Mouse (Mus musculus): ENCODE results near the gene Cblb. TPM values are rescaled to one million over a fixed set of nuclear protein-coding genes. Genes with fewer than 3 reads are reported as not detected.

Cblb gene
- polyA plus RNA-seq, 1 experiment from 2014 or later: 15.3 TPM

DNA sequence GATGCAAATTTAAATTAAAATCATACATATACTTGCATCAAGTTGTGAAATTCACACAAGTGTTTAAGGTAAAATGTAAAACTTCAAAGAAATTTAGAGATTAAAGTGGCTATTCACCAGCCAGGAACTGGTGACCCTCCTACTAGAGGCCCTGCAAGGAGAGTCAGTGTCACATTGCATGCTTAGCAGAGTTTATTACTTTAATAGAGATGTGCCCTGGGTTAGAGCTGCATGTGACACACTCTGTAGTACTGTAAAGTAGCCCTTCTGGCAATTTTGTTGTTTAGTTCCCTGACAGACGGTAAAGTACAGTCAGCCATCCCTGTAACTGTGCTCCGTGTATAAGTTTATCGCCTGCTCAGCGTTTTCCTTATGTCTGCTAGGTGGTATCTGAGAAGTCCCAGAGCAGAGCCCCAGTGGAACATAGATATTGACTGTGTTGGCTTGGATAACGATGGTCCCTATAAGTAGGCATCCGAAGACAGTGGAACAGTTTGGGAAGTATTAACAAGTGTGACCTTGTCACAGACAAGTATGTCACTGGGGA lies 129.0 kb downstream of the Cblb start:
- no peak overlapping the region for H3K9ac ChIP-seq (replicated peaks; ENCODE audit: low read length)
- H3K4me1 ChIP-seq (ENCODE audit: insufficient read depth, low read length): no peaks in the 10 kb centered on the region
- no peak overlapping the region for H3K4me2 ChIP-seq (replicated peaks; ENCODE audit: low read depth, low read length)
- no peak overlapping the region for H3K27ac ChIP-seq (ENCODE audit: low read length)
- no peaks in the 10 kb centered on the region for H3K9me3 ChIP-seq (ENCODE audit: low read length)
- peaks cover 16% of the 10 kb centered on the region; the same call in 1 of the 2 replicates for H3K36me3 ChIP-seq (ENCODE audit: insufficient read depth, low read length)
- ATAC-seq (ENCODE audit: low FRiP score, low TSS enrichment): no peak
- 80% methylated on average over 6 of the region's 6 CpGs for WGBS
- H3K27me3 ChIP-seq (ENCODE audit: insufficient read depth, low read length): no peaks in the 10 kb centered on the region
- no peak overlapping the region for H3K4me3 ChIP-seq (ENCODE audit: low read length)

DNA sequence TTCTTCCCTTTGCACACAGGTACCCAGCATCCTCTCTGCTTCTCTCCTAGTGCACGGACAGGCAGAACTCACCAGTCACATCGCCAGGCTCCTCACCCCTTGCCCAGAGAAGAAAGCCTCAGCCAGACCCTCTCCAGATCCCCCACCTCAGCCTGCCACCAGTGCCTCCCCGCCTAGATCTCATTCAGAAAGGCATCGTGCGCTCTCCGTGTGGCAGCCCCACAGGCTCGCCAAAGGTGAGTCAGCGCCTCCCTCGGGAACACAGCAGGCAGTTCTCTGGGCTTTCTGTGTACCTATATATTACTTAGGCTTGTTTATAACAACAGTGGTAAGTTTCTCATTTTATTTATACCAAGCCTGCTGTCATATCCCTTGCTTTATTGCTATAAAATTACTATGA lies 133.2 kb downstream of the Cblb start:
- WGBS: 86% methylated on average over 9 of the region's 9 CpGs
- Histone ChIP-seq H3K4me3 (ENCODE audit: low read length) (no peak overlapping the region), H3K36me3 (ENCODE audit: insufficient read depth, low read length) (peaks cover 28% of the 10 kb centered on the region), H3K4me1 (ENCODE audit: insufficient read depth, low read length) (no peaks in the 10 kb centered on the region), H3K27ac (ENCODE audit: low read length) (no peak overlapping the region), H3K27me3 (ENCODE audit: insufficient read depth, low read length) (no peaks in the 10 kb centered on the region), H3K9me3 (ENCODE audit: low read length) (no peaks in the 10 kb centered on the region), H3K9ac (replicated peaks; ENCODE audit: low read length) (no peak overlapping the region), H3K4me2 (replicated peaks; ENCODE audit: low read depth, low read length) (no peak overlapping the region)
- no peak for ATAC-seq (ENCODE audit: low FRiP score, low TSS enrichment)

DNA sequence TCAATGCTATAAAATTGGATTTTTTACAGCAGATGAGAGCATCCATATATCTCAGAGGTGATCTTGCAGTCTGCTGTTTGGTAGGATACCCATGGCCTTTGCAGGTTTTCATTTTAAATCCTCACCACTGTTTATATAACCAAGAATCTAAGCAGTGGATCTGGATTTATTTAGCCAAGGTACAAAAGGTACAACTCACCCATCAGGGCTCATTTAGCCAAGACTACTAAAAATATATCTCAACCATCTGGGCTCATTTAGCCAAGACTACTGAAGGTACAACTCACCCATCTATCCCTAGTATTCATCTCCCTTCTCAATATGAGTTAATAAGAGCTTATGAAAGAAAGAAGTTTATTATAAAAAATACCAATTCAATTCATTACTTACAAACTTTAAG lies 142.2 kb downstream of the Cblb start:
- no peak for ATAC-seq (ENCODE audit: low FRiP score, low TSS enrichment)
- H3K36me3 ChIP-seq (ENCODE audit: insufficient read depth, low read length): peaks cover 17% of the 10 kb centered on the region
- no peaks in the 10 kb centered on the region for H3K4me1 ChIP-seq (ENCODE audit: insufficient read depth, low read length)
- no peak overlapping the region for H3K4me2 ChIP-seq (replicated peaks; ENCODE audit: low read depth, low read length)
- no peak overlapping the region for H3K9ac ChIP-seq (replicated peaks; ENCODE audit: low read length)
- H3K9me3 ChIP-seq (ENCODE audit: low read length): no peaks in the 10 kb centered on the region
- no peak overlapping the region for H3K27ac ChIP-seq (ENCODE audit: low read length)
- H3K27me3 ChIP-seq (ENCODE audit: insufficient read depth, low read length): no peaks in the 10 kb centered on the region
- no peak overlapping the region for H3K4me3 ChIP-seq (ENCODE audit: low read length)

DNA sequence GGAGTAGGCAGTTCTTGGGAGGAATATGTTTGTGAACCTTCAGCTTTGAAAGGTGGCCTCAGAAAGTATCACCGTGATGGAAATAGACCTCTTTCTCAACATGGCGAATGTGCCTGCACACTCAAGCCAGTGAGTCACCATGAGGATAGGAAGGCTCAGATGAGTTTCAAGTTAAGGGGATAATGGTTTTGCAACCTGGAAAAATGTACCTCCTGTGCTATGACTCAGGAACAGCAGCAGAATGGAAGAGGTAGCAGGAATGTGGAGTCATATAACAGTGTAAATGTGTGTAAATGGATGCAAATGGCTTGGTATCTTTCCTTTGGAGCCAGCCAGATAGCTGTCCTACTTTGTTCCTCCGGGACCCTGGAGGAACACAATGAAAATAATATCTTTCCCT lies 148.8 kb downstream of the Cblb start:
- Histone ChIP-seq H3K9ac (replicated peaks; ENCODE audit: low read length) (no peak overlapping the region), H3K27ac (ENCODE audit: low read length) (no peak overlapping the region), H3K27me3 (ENCODE audit: insufficient read depth, low read length) (no peaks in the 10 kb centered on the region), H3K4me1 (ENCODE audit: insufficient read depth, low read length) (no peaks in the 10 kb centered on the region), H3K36me3 (ENCODE audit: insufficient read depth, low read length) (peaks cover 10% of the 10 kb centered on the region), H3K4me2 (replicated peaks; ENCODE audit: low read depth, low read length) (no peak overlapping the region), H3K9me3 (ENCODE audit: low read length) (no peaks in the 10 kb centered on the region), H3K4me3 (ENCODE audit: low read length) (no peak overlapping the region)
- ATAC-seq (ENCODE audit: low FRiP score, low TSS enrichment): no peak
- WGBS: 95% methylated on average over 3 of the region's 3 CpGs

DNA sequence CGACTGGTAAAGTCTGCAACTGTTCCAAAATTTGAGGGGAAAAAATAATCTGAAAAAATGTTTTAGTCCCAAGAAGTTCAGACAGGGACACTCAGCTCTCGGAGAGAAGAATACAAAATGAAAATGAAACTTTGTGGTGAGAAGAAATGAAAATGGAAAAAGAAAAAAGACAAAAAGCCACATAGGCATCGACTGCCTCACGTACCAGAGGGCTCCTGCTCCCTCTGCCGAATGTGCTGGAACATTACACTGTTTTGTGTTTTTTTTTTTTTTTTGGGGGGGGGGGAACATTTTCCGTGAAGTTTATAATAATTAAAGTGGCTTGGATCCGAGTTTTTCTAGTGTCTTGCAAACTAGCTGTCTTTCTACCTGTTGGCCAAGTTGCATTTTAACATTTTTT lies 151.0 kb downstream of the Cblb start:
- ATAC-seq (ENCODE audit: low FRiP score, low TSS enrichment): no peak
- 89% methylated on average over 7 of the region's 7 CpGs for WGBS
- H3K4me3 ChIP-seq (ENCODE audit: low read length): no peak overlapping the region
- H3K27me3 ChIP-seq (ENCODE audit: insufficient read depth, low read length): no peaks in the 10 kb centered on the region
- H3K36me3 ChIP-seq (ENCODE audit: insufficient read depth, low read length): peaks cover 19% of the 10 kb centered on the region
- H3K27ac ChIP-seq (ENCODE audit: low read length): no peak overlapping the region
- no peaks in the 10 kb centered on the region for H3K9me3 ChIP-seq (ENCODE audit: low read length)
- no peaks in the 10 kb centered on the region for H3K4me1 ChIP-seq (ENCODE audit: insufficient read depth, low read length)
- H3K9ac ChIP-seq (replicated peaks; ENCODE audit: low read length): no peak overlapping the region
- no peak overlapping the region for H3K4me2 ChIP-seq (replicated peaks; ENCODE audit: low read depth, low read length)

DNA sequence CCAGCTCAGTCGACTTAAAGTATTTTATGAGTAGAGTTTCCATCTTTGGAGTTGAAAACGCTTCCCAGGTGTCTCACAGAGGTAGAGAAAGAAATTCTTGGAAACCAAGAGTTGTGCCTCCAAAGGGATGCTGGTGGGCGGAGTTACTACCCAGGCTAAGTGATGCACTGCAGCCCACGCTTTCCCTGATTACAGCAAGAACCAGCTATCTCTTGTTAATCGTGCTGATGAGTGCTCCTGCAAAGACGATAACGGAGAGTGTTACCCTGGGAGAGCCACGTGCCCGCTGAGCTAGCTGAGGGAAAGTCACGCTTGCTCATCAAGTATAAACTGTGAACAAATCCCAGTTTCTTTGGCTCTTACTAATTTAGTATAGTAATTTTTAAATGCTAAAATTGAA lies 153.3 kb downstream of the Cblb start:
- Histone ChIP-seq H3K9ac (replicated peaks; ENCODE audit: low read length) (no peak overlapping the region), H3K4me3 (ENCODE audit: low read length) (no peak overlapping the region), H3K9me3 (ENCODE audit: low read length) (no peaks in the 10 kb centered on the region), H3K27me3 (ENCODE audit: insufficient read depth, low read length) (no peaks in the 10 kb centered on the region), H3K27ac (ENCODE audit: low read length) (no peak overlapping the region), H3K36me3 (ENCODE audit: insufficient read depth, low read length) (peaks cover 30% of the 10 kb centered on the region), H3K4me2 (replicated peaks; ENCODE audit: low read depth, low read length) (no peak overlapping the region), H3K4me1 (ENCODE audit: insufficient read depth, low read length) (no peaks in the 10 kb centered on the region; the same call in 1 of the 2 replicates)
- 93% methylated on average over 10 of the region's 10 CpGs for WGBS
- ATAC-seq (ENCODE audit: low FRiP score, low TSS enrichment): no peak

DNA sequence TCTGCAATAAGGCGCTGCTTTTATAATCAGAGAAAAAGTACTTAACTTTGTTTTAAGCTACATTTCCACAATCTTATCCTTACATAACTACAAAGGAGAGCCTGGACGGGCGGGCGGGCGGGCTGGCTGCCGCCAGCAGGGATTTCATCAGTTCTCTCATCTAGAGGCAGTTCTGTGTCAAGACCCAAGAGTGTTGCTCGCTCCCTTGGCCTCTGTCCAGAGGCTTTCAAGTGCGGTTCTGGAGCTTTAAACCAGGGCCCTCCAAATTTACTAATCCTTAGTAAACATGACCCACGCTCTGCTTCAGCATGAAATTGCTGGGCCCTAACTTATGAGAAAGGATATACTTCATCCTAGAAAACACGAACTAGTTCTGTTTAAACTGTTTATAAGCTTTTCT lies 155.7 kb downstream of the Cblb start:
- 69% methylated on average over 10 of the region's 10 CpGs for WGBS

DNA sequence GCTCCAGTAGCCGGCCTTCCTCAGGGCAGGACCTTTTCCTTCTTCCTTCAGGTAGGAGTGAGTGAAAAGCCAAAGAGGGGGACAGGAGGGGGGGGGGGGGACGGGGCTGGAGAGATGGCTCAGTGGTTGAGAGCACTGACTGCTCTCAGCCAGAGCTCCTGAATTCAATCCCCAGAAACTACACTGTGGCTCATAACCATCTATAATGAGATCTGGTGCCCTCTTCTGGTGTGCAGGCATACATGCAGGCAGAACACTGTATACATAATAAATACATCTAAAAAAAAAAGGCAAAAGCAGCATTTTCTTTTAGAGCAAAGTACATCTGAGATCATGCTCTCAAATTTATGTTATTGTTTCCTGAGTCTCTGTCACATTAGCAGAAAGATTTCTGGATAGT lies 158.1 kb downstream of the Cblb start:
- Histone ChIP-seq H3K36me3 (ENCODE audit: insufficient read depth, low read length) (peaks cover 53% of the 10 kb centered on the region), H3K27me3 (ENCODE audit: insufficient read depth, low read length) (no peaks in the 10 kb centered on the region), H3K9me3 (ENCODE audit: low read length) (no peaks in the 10 kb centered on the region), H3K4me1 (ENCODE audit: insufficient read depth, low read length) (no peaks in the 10 kb centered on the region; the same call in 1 of the 2 replicates), H3K27ac (ENCODE audit: low read length) (no peak overlapping the region), H3K9ac (replicated peaks; ENCODE audit: low read length) (no peak overlapping the region), H3K4me3 (ENCODE audit: low read length) (no peak overlapping the region), H3K4me2 (replicated peaks; ENCODE audit: low read depth, low read length) (no peak overlapping the region)
- no peak for ATAC-seq (ENCODE audit: low FRiP score, low TSS enrichment)
- WGBS: 42% methylated on average over 1 of the region's 2 CpGs

More for the DNA sequence above, 155.7 kb downstream of the Cblb start:
- no peaks in the 10 kb centered on the region for H3K27me3 ChIP-seq (ENCODE audit: insufficient read depth, low read length)
- H3K9me3 ChIP-seq (ENCODE audit: low read length): no peaks in the 10 kb centered on the region
- H3K4me1 ChIP-seq (ENCODE audit: insufficient read depth, low read length): no peaks in the 10 kb centered on the region; the same call in 1 of the 2 replicates
- no peak for ATAC-seq (ENCODE audit: low FRiP score, low TSS enrichment)
- H3K4me3 ChIP-seq (ENCODE audit: low read length): no peak overlapping the region
- H3K27ac ChIP-seq (ENCODE audit: low read length): 0 out of 2 replicates have a peak overlapping the region, but pooled peaks have one; percentile 14
- no peak overlapping the region for H3K4me2 ChIP-seq (replicated peaks; ENCODE audit: low read depth, low read length)
- no peak overlapping the region for H3K9ac ChIP-seq (replicated peaks; ENCODE audit: low read length)
- H3K36me3 ChIP-seq (ENCODE audit: insufficient read depth, low read length): peaks cover 45% of the 10 kb centered on the region

DNA sequence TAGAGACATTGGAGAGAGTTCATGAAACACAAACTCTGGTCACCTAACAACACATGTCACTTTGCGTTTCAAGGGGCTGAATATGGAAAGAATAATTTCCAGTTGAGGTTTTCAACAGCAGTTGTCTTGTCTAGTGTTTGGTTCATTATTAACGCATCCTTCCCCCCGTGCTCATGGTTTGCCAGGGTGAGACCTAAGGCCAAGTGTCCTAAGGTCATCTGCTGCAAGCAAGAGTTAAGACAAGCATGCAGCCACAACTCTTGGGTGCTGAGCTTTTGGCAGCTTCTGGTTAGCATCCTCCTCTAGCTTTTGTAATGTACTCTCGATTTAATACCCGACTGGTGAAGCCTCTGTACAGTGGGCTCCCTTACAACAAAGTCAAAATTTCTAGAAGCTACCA lies 159.7 kb downstream of the Cblb start:
- Histone ChIP-seq H3K9me3 (ENCODE audit: low read length) (no peaks in the 10 kb centered on the region), H3K27ac (ENCODE audit: low read length) (no peak overlapping the region), H3K27me3 (ENCODE audit: insufficient read depth, low read length) (no peaks in the 10 kb centered on the region), H3K4me1 (ENCODE audit: insufficient read depth, low read length) (no peaks in the 10 kb centered on the region; the same call in 1 of the 2 replicates), H3K36me3 (ENCODE audit: insufficient read depth, low read length) (peaks cover 58% of the 10 kb centered on the region), H3K4me2 (replicated peaks; ENCODE audit: low read depth, low read length) (no peak overlapping the region), H3K4me3 (ENCODE audit: low read length) (no peak overlapping the region), H3K9ac (replicated peaks; ENCODE audit: low read length) (no peak overlapping the region)
- WGBS: 81% methylated on average over 5 of the region's 5 CpGs
- ATAC-seq (ENCODE audit: low FRiP score, low TSS enrichment): no peak

DNA sequence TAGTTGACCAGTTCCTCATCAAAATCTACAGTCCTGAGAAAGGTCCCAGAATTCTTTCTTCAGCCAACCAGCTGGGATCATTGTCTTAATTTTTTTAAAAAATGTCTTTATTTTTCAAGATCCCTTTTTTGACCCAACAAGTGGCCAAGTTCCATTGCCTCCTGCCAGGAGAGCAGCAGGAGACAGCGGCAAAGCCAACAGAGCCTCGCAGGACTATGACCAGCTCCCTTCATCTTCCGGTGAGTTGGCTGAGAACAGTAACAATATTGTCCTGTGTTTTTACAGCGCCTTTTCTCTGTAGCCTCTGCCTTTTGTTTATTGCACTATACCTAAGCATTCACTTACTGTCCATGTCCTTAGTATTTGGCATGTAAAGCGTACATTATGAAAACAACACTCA lies 163.0 kb downstream of the Cblb start:
- Histone ChIP-seq H3K4me1 (ENCODE audit: insufficient read depth, low read length) (no peaks in the 10 kb centered on the region), H3K9me3 (ENCODE audit: low read length) (no peaks in the 10 kb centered on the region; the same call in none of the 2 replicates), H3K27me3 (ENCODE audit: insufficient read depth, low read length) (no peaks in the 10 kb centered on the region), H3K4me3 (ENCODE audit: low read length) (no peak overlapping the region), H3K27ac (ENCODE audit: low read length) (no peak overlapping the region), H3K4me2 (replicated peaks; ENCODE audit: low read depth, low read length) (no peak overlapping the region), H3K36me3 (ENCODE audit: insufficient read depth, low read length) (peaks cover 52% of the 10 kb centered on the region), H3K9ac (replicated peaks; ENCODE audit: low read length) (no peak overlapping the region)
- WGBS: 93% methylated on average over 5 of the region's 5 CpGs
- ATAC-seq (ENCODE audit: low FRiP score, low TSS enrichment): no peak

Measured in kidney, embryonic 16.5 days (tissue).